Mouse (Mus musculus): ENCODE measurements around the gene Stx1a. TPM values are rescaled to one million over a fixed set of nuclear protein-coding genes. Genes with fewer than 3 reads are reported as not detected.

Stx1a gene
- 0.09 and 0.13 TPM in 2 replicates for total RNA-seq (2014; rRNA removed)
- polyA plus RNA-seq (2012; rRNA removed), result 1.1 and 1.3 TPM in 2 replicates

GRCm38 (mm10) chr5:135023344-135024173, at the start of gene Stx1a:
Gene Stx1a (plus strand): TSS chr5:135023482.
- H3K27ac ChIP-seq (replicated peaks; ENCODE audit: insufficient read depth, low read depth, low read length), result no peak within 1 kb of the TSS
- H3K27me3 ChIP-seq (ENCODE audit: control insufficient read depth, insufficient read depth, low read length), result peaks cover 5% of the 10 kb centered on the region; the same call in 1 of the 2 replicates
- H3K9ac ChIP-seq (ENCODE audit: low read depth, low read length), result peak within 1 kb of the TSS; percentile 79
- TF ChIP-seq POLR2A (IDR thresholded peaks at IDR 0.05; ENCODE audit: extremely low read depth, insufficient read depth, low read length) (no peak), CTCF (IDR thresholded peaks at IDR 0.05; ENCODE audit: low read depth, low read length) (no peak)
- no peaks in the 10 kb centered on the region for H3K79me2 ChIP-seq (ENCODE audit: control insufficient read depth, insufficient read depth, low read length)
- H3K4me3 ChIP-seq (ENCODE audit: insufficient read depth, low read depth, low read length), result peak within 1 kb of the TSS; percentile 80
- H3K4me1 ChIP-seq (ENCODE audit: control insufficient read depth, insufficient read depth, low read length), result peaks cover 2% of the 10 kb centered on the region; the same call in 1 of the 2 replicates
- H3K36me3 ChIP-seq (ENCODE audit: control insufficient read depth, insufficient read depth, low read length), result no peaks in the 10 kb centered on the region
- no peak for DNase-seq (ENCODE audit: extremely low read depth, low read depth, low spot score)
- 2% methylated on average over 61 of the region's 61 CpGs for WGBS

DNA sequence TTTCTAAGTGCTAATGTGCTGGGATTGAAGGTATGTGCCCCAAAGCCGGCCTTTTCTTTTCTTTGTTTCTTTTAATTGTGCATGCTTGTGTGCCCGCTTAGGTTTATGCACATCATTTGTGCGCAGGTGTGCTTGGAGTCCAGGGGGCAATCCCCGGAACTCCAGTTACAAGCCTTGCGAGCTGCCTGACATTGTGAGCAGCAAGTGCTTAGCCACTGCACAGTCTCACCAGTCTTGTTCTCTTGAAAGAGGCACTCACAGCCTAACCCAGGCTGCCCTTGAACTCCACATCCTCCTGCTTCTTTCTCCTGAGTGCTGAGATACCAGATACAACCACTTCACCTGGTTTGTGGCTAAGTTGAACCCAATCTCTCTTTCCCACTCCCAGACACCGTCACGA, 49.8 kb upstream of the Stx1a start:
- WGBS, result 95% methylated on average over 7 of the region's 7 CpGs

DNA sequence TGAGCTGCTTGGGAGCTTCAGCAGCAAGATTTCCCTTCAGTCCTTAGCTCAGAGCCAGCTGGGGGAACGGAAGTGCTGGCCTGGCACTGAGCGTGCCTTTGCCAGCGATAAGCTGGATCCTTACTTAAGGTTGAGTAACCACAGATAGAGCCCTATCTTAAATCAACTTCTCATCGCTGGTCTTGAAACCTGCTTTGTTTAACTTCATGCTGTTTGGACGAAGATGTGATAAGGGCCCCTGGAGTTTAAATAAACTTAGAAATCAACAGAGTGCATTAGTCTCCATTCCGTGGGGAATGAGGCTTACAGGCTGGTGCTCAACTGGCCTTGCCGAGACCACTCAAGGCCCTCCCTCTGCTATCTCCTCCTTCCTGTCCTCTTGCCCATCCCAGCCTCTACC, 49.0 kb upstream of the Stx1a start:
- DNase-seq (ENCODE audit: extremely low read depth, low read depth, low spot score), result peak; percentile 32
- TF ChIP-seq POLR2A (IDR thresholded peaks at IDR 0.05; ENCODE audit: extremely low read depth, insufficient read depth, low read length) (no peak), CTCF (IDR thresholded peaks at IDR 0.05; ENCODE audit: low read depth, low read length) (no peak)
- Histone ChIP-seq H3K4me1 (ENCODE audit: control insufficient read depth, insufficient read depth, low read length) (peaks cover 2% of the 10 kb centered on the region; the same call in 1 of the 2 replicates), H3K27ac (replicated peaks; ENCODE audit: insufficient read depth, low read depth, low read length) (no peak overlapping the region), H3K27me3 (ENCODE audit: control insufficient read depth, insufficient read depth, low read length) (no peaks in the 10 kb centered on the region), H3K36me3 (ENCODE audit: control insufficient read depth, insufficient read depth, low read length) (no peaks in the 10 kb centered on the region), H3K4me3 (ENCODE audit: insufficient read depth, low read depth, low read length) (no peak overlapping the region), H3K9ac (ENCODE audit: low read depth, low read length) (no peak overlapping the region), H3K79me2 (ENCODE audit: control insufficient read depth, insufficient read depth, low read length) (no peaks in the 10 kb centered on the region)
- WGBS, result 15% methylated on average over 7 of the region's 7 CpGs

More for the DNA sequence above, 49.8 kb upstream of the Stx1a start:
- Histone ChIP-seq H3K9ac (ENCODE audit: low read depth, low read length) (no peak overlapping the region), H3K4me1 (ENCODE audit: control insufficient read depth, insufficient read depth, low read length) (peaks cover 2% of the 10 kb centered on the region; the same call in 1 of the 2 replicates), H3K27ac (replicated peaks; ENCODE audit: insufficient read depth, low read depth, low read length) (no peak overlapping the region), H3K27me3 (ENCODE audit: control insufficient read depth, insufficient read depth, low read length) (no peaks in the 10 kb centered on the region), H3K79me2 (ENCODE audit: control insufficient read depth, insufficient read depth, low read length) (no peaks in the 10 kb centered on the region), H3K36me3 (ENCODE audit: control insufficient read depth, insufficient read depth, low read length) (no peaks in the 10 kb centered on the region), H3K4me3 (ENCODE audit: insufficient read depth, low read depth, low read length) (no peak overlapping the region)
- TF ChIP-seq CTCF (IDR thresholded peaks at IDR 0.05; ENCODE audit: low read depth, low read length) (no peak), POLR2A (IDR thresholded peaks at IDR 0.05; ENCODE audit: extremely low read depth, insufficient read depth, low read length) (no peak)
- DNase-seq (ENCODE audit: extremely low read depth, low read depth, low spot score), result no peak

GRCm38 (mm10) chr5:134974921-134975320, 48.4 kb upstream of the Stx1a start:
- H3K4me1 ChIP-seq (ENCODE audit: control insufficient read depth, insufficient read depth, low read length), result peaks cover 2% of the 10 kb centered on the region; the same call in 1 of the 2 replicates
- DNase-seq (ENCODE audit: extremely low read depth, low read depth, low spot score), result no peak
- no peaks in the 10 kb centered on the region for H3K79me2 ChIP-seq (ENCODE audit: control insufficient read depth, insufficient read depth, low read length)
- no peak overlapping the region for H3K9ac ChIP-seq (ENCODE audit: low read depth, low read length)
- no peak overlapping the region for H3K4me3 ChIP-seq (ENCODE audit: insufficient read depth, low read depth, low read length)
- WGBS, result 88% methylated on average over 2 of the region's 2 CpGs
- no peaks in the 10 kb centered on the region for H3K27me3 ChIP-seq (ENCODE audit: control insufficient read depth, insufficient read depth, low read length)
- H3K27ac ChIP-seq (replicated peaks; ENCODE audit: insufficient read depth, low read depth, low read length), result no peak overlapping the region
- no peak for TF ChIP-seq CTCF (IDR thresholded peaks at IDR 0.05; ENCODE audit: low read depth, low read length)
- TF ChIP-seq POLR2A (IDR thresholded peaks at IDR 0.05; ENCODE audit: extremely low read depth, insufficient read depth, low read length), result no peak
- no peaks in the 10 kb centered on the region for H3K36me3 ChIP-seq (ENCODE audit: control insufficient read depth, insufficient read depth, low read length)

GRCm38 (mm10) chr5:134976164-134976563, 47.1 kb upstream of the Stx1a start:
- no peak for DNase-seq (ENCODE audit: extremely low read depth, low read depth, low spot score)
- 83% methylated on average over 2 of the region's 2 CpGs for WGBS

More at GRCm38 (mm10) chr5:134976164-134976563, 47.1 kb upstream of the Stx1a start:
- TF ChIP-seq CTCF (IDR thresholded peaks at IDR 0.05; ENCODE audit: low read depth, low read length) (no peak), POLR2A (IDR thresholded peaks at IDR 0.05; ENCODE audit: extremely low read depth, insufficient read depth, low read length) (no peak)
- Histone ChIP-seq H3K36me3 (ENCODE audit: control insufficient read depth, insufficient read depth, low read length) (no peaks in the 10 kb centered on the region), H3K4me3 (ENCODE audit: insufficient read depth, low read depth, low read length) (no peak overlapping the region), H3K9ac (ENCODE audit: low read depth, low read length) (no peak overlapping the region), H3K79me2 (ENCODE audit: control insufficient read depth, insufficient read depth, low read length) (no peaks in the 10 kb centered on the region), H3K4me1 (ENCODE audit: control insufficient read depth, insufficient read depth, low read length) (peaks cover 10% of the 10 kb centered on the region; the same call in 1 of the 2 replicates), H3K27me3 (ENCODE audit: control insufficient read depth, insufficient read depth, low read length) (no peaks in the 10 kb centered on the region), H3K27ac (replicated peaks; ENCODE audit: insufficient read depth, low read depth, low read length) (no peak overlapping the region)
